Mouse (Mus musculus): Measurements from ENCODE around the gene Tuba1c.

GRCm38 (mm10) chr15:99019436-99019835 is 10.3 kb upstream of the Tuba1c start:
- TF ChIP-seq POLR2A (IDR thresholded peaks at IDR 0.05; ENCODE audit: borderline replicate concordance, extremely low read depth, low read depth, low read length): no peak
- no peak for TF ChIP-seq CTCF (IDR thresholded peaks at IDR 0.05; ENCODE audit: insufficient read depth, low read length)
